ENCODE assay signal across 23 mouse cellular contexts in genomic region chr14:75174731-75175555, GRCm38 (mm10). TPM values are rescaled to one million over a fixed set of nuclear protein-coding genes. Genes with fewer than 3 reads are reported as not detected.
DNase-seq lines count a peak whose midpoint lies in the region; ATAC-seq and TF ChIP-seq lines count a peak whose summit lies in the region.
"Had no signal": no experiment of that assay in that cellular context is flagged by ENCODE, and none has a peak within 500 bp of the region (broad histone marks: within the 10 kb centered on the region; RNA-seq: fewer than 3 reads in every experiment).

No protein-coding gene starts in this region.

- 0 out of 2 replicates have a peak, but pooled peaks have one; percentile 24 for ATAC-seq in frontal cortex, adult (ENCODE audit: low TSS enrichment)
- no peak for ATAC-seq in hindbrain, embryonic 12.5 days (ENCODE audit: low FRiP score)
- ATAC-seq: forebrain, embryonic 14.5 days; midbrain, embryonic 15.5 days had no signal

- peak overlapping the region; percentile 68 for H3K27ac ChIP-seq in spleen, adult 2 months (ENCODE audit: insufficient read depth, low read length)
- no peak overlapping the region for H3K27ac ChIP-seq in hindbrain, embryonic 12.5 days
- H3K27ac ChIP-seq: hindbrain, embryonic 14.5 days; midbrain, embryonic 15.5 days; stomach, embryonic 15.5 days had no signal

- TF ChIP-seq CTCF in spleen, adult 2 months (IDR thresholded peaks at IDR 0.05; ENCODE audit: extremely low read depth, insufficient read depth, insufficient read length, insufficient replicate concordance), result no peak

- H3K9me3 ChIP-seq in hindbrain, embryonic 12.5 days (replicated peaks), result no peaks in the 10 kb centered on the region
- H3K9me3 ChIP-seq: G1E; midbrain, embryonic 15.5 days; stomach, embryonic 15.5 days had no signal

- H3K9ac ChIP-seq in hindbrain, embryonic 12.5 days, result no peak overlapping the region
- H3K9ac ChIP-seq: hindbrain, embryonic 14.5 days; midbrain, embryonic 15.5 days; stomach, embryonic 15.5 days had no signal

- no peak for TF ChIP-seq POLR2A in spleen, adult 2 months (IDR thresholded peaks at IDR 0.05; ENCODE audit: low read depth, low read length)

- WGBS in spleen, adult 2 months, result 23% methylated on average over 9 of the region's 9 CpGs
- 89% methylated on average over 9 of the region's 9 CpGs for WGBS in hindbrain, embryonic 12.5 days

- H3K4me2 ChIP-seq in hindbrain, embryonic 12.5 days (replicated peaks), result no peak overlapping the region
- H3K4me2 ChIP-seq: hindbrain, embryonic 14.5 days; midbrain, embryonic 15.5 days; stomach, embryonic 15.5 days had no signal

- H3K4me3 ChIP-seq in spleen, adult 2 months (ENCODE audit: extremely low read depth, insufficient read depth, insufficient read length), result no peak overlapping the region
- no peak overlapping the region for H3K4me3 ChIP-seq in hindbrain, embryonic 12.5 days
- H3K4me3 ChIP-seq: midbrain, embryonic 15.5 days; stomach, embryonic 15.5 days had no signal

- 0 out of 2 replicates have a peak, but pooled peaks cover 1% of the 10 kb centered on the region for H3K36me3 ChIP-seq in spleen, adult 2 months (ENCODE audit: control insufficient read depth, insufficient read depth, low read length)
- H3K36me3 ChIP-seq in hindbrain, embryonic 12.5 days, result no peaks in the 10 kb centered on the region
- H3K36me3 ChIP-seq: G1E; midbrain, embryonic 15.5 days; stomach, embryonic 15.5 days had no signal

- no peaks in the 10 kb centered on the region for H3K27me3 ChIP-seq in spleen, adult 2 months (ENCODE audit: control insufficient read depth, insufficient read depth, low read length)
- H3K27me3 ChIP-seq in hindbrain, embryonic 12.5 days, result no peaks in the 10 kb centered on the region
- H3K27me3 ChIP-seq: midbrain, embryonic 15.5 days; stomach, embryonic 15.5 days had no signal

- DNase-seq in frontal cortex, postnatal 14 days (ENCODE audit: low spot score in 2 of 2), result no peak
- DNase-seq in spleen, adult 2 months (ENCODE audit: low read depth in 1 of 2, low spot score in 2 of 2), result no peak
- DNase-seq in spleen, postnatal 14 days (ENCODE audit: low spot score in 2 of 2), result no peak
- peak; percentile 49 for DNase-seq in naive thymus-derived CD4-positive, alpha-beta T cell, adult 2 months (ENCODE audit: low read depth)
- DNase-seq in thymus, postnatal 4 days, result peak; percentile 52
- DNase-seq in right cerebral cortex, postnatal 36 days (ENCODE audit: low spot score in 2 of 2), result no peak
- DNase-seq: adrenal gland, adult 8-10 months; cerebellum, postnatal 10 days; kidney, adult 18-20 months; layer of hippocampus, postnatal 36 days; left cerebral cortex, postnatal 4 days; lung, adult 18-20 months; lung, postnatal 4 days; right cerebral cortex, postnatal 4 days had no signal

- H3K4me1 ChIP-seq in spleen, adult 2 months (ENCODE audit: control insufficient read depth, insufficient read depth, insufficient read length), result peaks cover 16% of the 10 kb centered on the region; the same call in 1 of the 2 replicates
- no peaks in the 10 kb centered on the region for H3K4me1 ChIP-seq in hindbrain, embryonic 12.5 days
- H3K4me1 ChIP-seq: midbrain, embryonic 15.5 days; stomach, embryonic 15.5 days had no signal

RNA-seq across cellular contexts. Expression of gene Lcp1, which starts 44.0 kb away (rescaled TPM):
- polyA plus RNA-seq in spleen, adult 2 months (2012; rRNA removed), result 62.6 and 72.9 TPM in 2 replicates
- 19.8 and 28.2 TPM in 2 replicates for polyA plus RNA-seq in hindbrain, embryonic 12.5 days (2016; fragmentation: Nextera tagmentation; extraction: Ambion mirVana)

RNA-seq across cellular contexts. Expression of gene Lrrc63, which starts 44.3 kb away (rescaled TPM):
- 0.04 TPM in 1 of 2 replicates, not detected in the other for polyA plus RNA-seq in spleen, adult 2 months (2012; rRNA removed)
- polyA plus RNA-seq in hindbrain, embryonic 12.5 days (2016; fragmentation: Nextera tagmentation; extraction: Ambion mirVana), result 0.08 and 0.17 TPM in 2 replicates
- polyA plus RNA-seq: forebrain, embryonic 14.5 days; G1E; heart, embryonic 14.5 days; hindbrain, embryonic 14.5 days; large intestine, adult 2 months; stomach, embryonic 15.5 days had no signal

Comparison
In these comparisons a context has a peak if more than half of its experiments do, and no peak if none do; other contexts are left out.
1. DNase-seq: peak in naive thymus-derived CD4-positive, alpha-beta T cell, adult 2 months (single experiment) and thymus, postnatal 4 days (single experiment); none in frontal cortex, postnatal 14 days (0 of 2), spleen, adult 2 months (0 of 2), spleen, postnatal 14 days (0 of 2) and right cerebral cortex, postnatal 36 days (0 of 2).